Mouse (Mus musculus) lung, postnatal 0 days (tissue): ENCODE measurements at regions not wholly inside any gene's neighbourhood (a gene's known extent, or its start where the extent isn't known, plus 50 kb on each side); places are given as distances from the start of the nearest gene placed in this dataset.

ENCODE experiments used
- ATAC-seq: fragments of 200-750 bp; cut with Nextera tagmentation; 2 replicates; pipeline ENCODE4 v1.8.0; 2017; ENCODE audit warnings: moderate library complexity
- DNase-seq: peaks from one replicate; pipeline ENCODE4 v3.0.0-alpha.2; 2016; ENCODE audit warnings: low spot score
- H3K27ac ChIP-seq: fragments of 300-500 bp; sonication (generic); 2 replicates; pipeline ENCODE4 v1.5.1; 2014; ENCODE audit warnings: antibody characterized with exemption, mild to moderate bottlenecking, low read length, mixed read lengths
- H3K27me3 ChIP-seq: fragments of 300-500 bp; sonication (generic); replicated peaks from 2 replicates; pipeline ENCODE4 v1.6.1; 2014; ENCODE audit warnings: low read length, mixed read lengths; ENCODE audit not compliant: insufficient read depth
- H3K36me3 ChIP-seq: fragments of 300-500 bp; sonication (generic); 2 replicates; pipeline ENCODE4 v1.6.1; 2014; ENCODE audit warnings: low read length, mixed read lengths; ENCODE audit not compliant: insufficient read depth
- H3K4me1 ChIP-seq: fragments of 300-500 bp; sonication (generic); 2 replicates; pipeline ENCODE4 v1.6.1; 2014; ENCODE audit warnings: antibody characterized with exemption, low read depth, low read length, mixed read lengths; ENCODE audit not compliant: insufficient read depth
- H3K4me2 ChIP-seq: fragments of 300-500 bp; sonication (generic); replicated peaks from 2 replicates; pipeline ENCODE4 v1.6.1; 2014; ENCODE audit warnings: low read depth, mild to moderate bottlenecking, low read length, moderate library complexity, mixed read lengths
- H3K4me3 ChIP-seq: fragments of 300-500 bp; sonication (generic); 2 replicates; pipeline ENCODE4 v1.5.1; 2014; ENCODE audit warnings: low read depth, low read length
- H3K9ac ChIP-seq: fragments of 300-500 bp; sonication (generic); replicated peaks from 2 replicates; pipeline ENCODE4 v1.6.1; 2014; ENCODE audit warnings: low read depth, mild to moderate bottlenecking
- H3K9me3 ChIP-seq: fragments of 300-500 bp; sonication (generic); 2 replicates; pipeline ENCODE4 v1.6.1; 2016; ENCODE audit warnings: low read length, mixed read lengths
- CTCF ChIP-seq: IDR thresholded peaks from 2 replicates; pipeline ENCODE4 v1.5.1; 2016; ENCODE audit warnings: antibody characterized with exemption, mild to moderate bottlenecking
- EP300 ChIP-seq: IDR thresholded peaks from 2 replicates; pipeline ENCODE4 v1.6.1; 2016; ENCODE audit warnings: antibody characterized with exemption, mild to moderate bottlenecking, control low read depth
- WGBS: fragments of 180-500 bp; shearing (Covaris S2); extraction: QIAGEN DNeasy Blood & Tissue Kit; methylation state at CpG from one replicate; pipeline ENCODE4 v1.1.7; 2014; 5-methylcytosine and 5-hydroxymethylcytosine counted together

- no peak for DNase-seq
- Histone ChIP-seq H3K9ac (no peak overlapping the region), H3K4me1 (no peaks in the 10 kb centered on the region), H3K36me3 (no peaks in the 10 kb centered on the region), H3K9me3 (no peaks in the 10 kb centered on the region), H3K27ac (no peak overlapping the region), H3K27me3 (no peaks in the 10 kb centered on the region), H3K4me3 (no peak overlapping the region), H3K4me2 (no peak overlapping the region)
- ATAC-seq, result no peak
- 40% methylated on average over 4 of the region's 4 CpGs for WGBS
- TF ChIP-seq EP300, result no peak
- no peak for TF ChIP-seq CTCF
Measured at GRCm38 (mm10) chr8:109419029-109419596, 74.7 kb upstream of the Pmfbp1 start.

- Histone ChIP-seq H3K4me3 (no peak overlapping the region), H3K36me3 (no peaks in the 10 kb centered on the region), H3K4me2 (no peak overlapping the region), H3K27ac (no peak overlapping the region), H3K27me3 (no peaks in the 10 kb centered on the region), H3K9ac (no peak overlapping the region), H3K9me3 (no peaks in the 10 kb centered on the region), H3K4me1 (no peaks in the 10 kb centered on the region)
- TF ChIP-seq CTCF, result no peak
- TF ChIP-seq EP300, result peak; percentile 69
- 35% methylated on average over 5 of the region's 5 CpGs for WGBS
- ATAC-seq, result peak; percentile 55
- DNase-seq, result peak; percentile 24
Measured at GRCm38 (mm10) chr8:109424004-109424403, 69.8 kb upstream of the Pmfbp1 start.

GRCm38 (mm10) chr8:109428551-109428950 is 65.3 kb upstream of the Pmfbp1 start:
- TF ChIP-seq CTCF (no peak), EP300 (no peak)
- no peaks in the 10 kb centered on the region for H3K27me3 ChIP-seq
- DNase-seq (no peak), ATAC-seq (no peak)
- no peak overlapping the region for H3K4me3 ChIP-seq
- H3K4me2 ChIP-seq, result no peak overlapping the region
- H3K27ac ChIP-seq, result no peak overlapping the region
- H3K4me1 ChIP-seq, result no peaks in the 10 kb centered on the region
- no peaks in the 10 kb centered on the region for H3K9me3 ChIP-seq
- H3K36me3 ChIP-seq, result no peaks in the 10 kb centered on the region
- no peak overlapping the region for H3K9ac ChIP-seq
- 67% methylated on average over 9 of the region's 9 CpGs for WGBS

GRCm38 (mm10) chr8:109434538-109434937 is 59.3 kb upstream of the Pmfbp1 start:
- WGBS, result 84% methylated on average over 12 of the region's 12 CpGs
- Histone ChIP-seq H3K27me3 (no peaks in the 10 kb centered on the region), H3K36me3 (no peaks in the 10 kb centered on the region), H3K4me2 (no peak overlapping the region), H3K9me3 (no peaks in the 10 kb centered on the region), H3K9ac (no peak overlapping the region), H3K4me3 (no peak overlapping the region), H3K4me1 (no peaks in the 10 kb centered on the region), H3K27ac (no peak overlapping the region)
- DNase-seq, result no peak
- TF ChIP-seq CTCF, result no peak
- TF ChIP-seq EP300, result no peak
- ATAC-seq, result no peak

GRCm38 (mm10) chr8:109436056-109436455 is 57.8 kb upstream of the Pmfbp1 start:
- DNase-seq (no peak), ATAC-seq (no peak)
- Histone ChIP-seq H3K4me1 (no peaks in the 10 kb centered on the region), H3K27ac (no peak overlapping the region), H3K4me2 (peak overlapping the region; percentile 43; the same call in 1 of the 2 replicates), H3K9me3 (no peaks in the 10 kb centered on the region), H3K27me3 (no peaks in the 10 kb centered on the region), H3K9ac (no peak overlapping the region), H3K4me3 (no peak overlapping the region), H3K36me3 (no peaks in the 10 kb centered on the region)
- no peak for TF ChIP-seq EP300
- TF ChIP-seq CTCF, result no peak
- WGBS, result 89% methylated on average over 4 of the region's 4 CpGs

- peak; percentile 54 for DNase-seq
- 45% methylated on average over 19 of the region's 19 CpGs for WGBS
- TF ChIP-seq EP300 (no peak), CTCF (no peak)
- peak overlapping the region; percentile 12; the same call in 1 of the 2 replicates for H3K4me3 ChIP-seq
- H3K4me1 ChIP-seq, result no peaks in the 10 kb centered on the region
- peak overlapping the region; percentile 43 for H3K4me2 ChIP-seq
- H3K9ac ChIP-seq, result no peak overlapping the region
- ATAC-seq, result no peak
- no peaks in the 10 kb centered on the region for H3K27me3 ChIP-seq
- H3K36me3 ChIP-seq, result no peaks in the 10 kb centered on the region
- H3K27ac ChIP-seq, result no peak overlapping the region
- no peaks in the 10 kb centered on the region for H3K9me3 ChIP-seq
Measured at GRCm38 (mm10) chr8:109436830-109437567, 56.8 kb upstream of the Pmfbp1 start.
